Mouse (Mus musculus): ENCODE results near the gene Car11. TPM values are rescaled to one million over a fixed set of nuclear protein-coding genes. Genes with fewer than 3 reads are reported as not detected.

Car11 gene
- total and polyA plus RNA-seq, 3 experiments = 0.16 to 3.5 (median 0.78) TPM

GRCm38 (mm10) chr7:45666161-45666560 lies 33.5 kb upstream of the Car11 start, which contains the start of gene Fut2:
Gene Fut2, minus strand, starts transcription at chr7:45666394.
- Histone ChIP-seq H3K36me3 (replicated peaks) (no peaks in the 10 kb centered on the region), H3K27me3 (ENCODE audit: insufficient read depth, low read length) (peaks cover 34% of the 10 kb centered on the region), H3K4me3 (ENCODE audit: low read depth, low read length) (no peak within 1 kb of the TSS), H3K9me3 (replicated peaks) (0 out of 2 replicates have a peak, but pooled peaks cover 3% of the 10 kb centered on the region), H3K4me1 (ENCODE audit: insufficient read depth, low read depth, low read length) (no peaks in the 10 kb centered on the region)
- ATAC-seq (ENCODE audit: extremely low read depth, insufficient number of reproducible peaks, low FRiP score, poor library complexity, severe bottlenecking) = no peak
- TF ChIP-seq GATA1 (IDR thresholded peaks at IDR 0.05; ENCODE audit: borderline replicate concordance, low read length) (no peak), GATA2 (IDR thresholded peaks at IDR 0.05; ENCODE audit: borderline replicate concordance, low read depth, low read length) (no peak), POLR2AphosphoS5 (IDR thresholded peaks at IDR 0.05; ENCODE audit: insufficient replicate concordance, low read depth, low read length) (no peak), CTCF (IDR thresholded peaks at IDR 0.05; ENCODE audit: low read depth, low read length) (no peak), TAL1 (conservative IDR thresholded peaks at IDR 0.05; ENCODE audit: low read depth, low read length) (no peak)
- no peak for DNase-seq (ENCODE audit: low spot score)

DNA sequence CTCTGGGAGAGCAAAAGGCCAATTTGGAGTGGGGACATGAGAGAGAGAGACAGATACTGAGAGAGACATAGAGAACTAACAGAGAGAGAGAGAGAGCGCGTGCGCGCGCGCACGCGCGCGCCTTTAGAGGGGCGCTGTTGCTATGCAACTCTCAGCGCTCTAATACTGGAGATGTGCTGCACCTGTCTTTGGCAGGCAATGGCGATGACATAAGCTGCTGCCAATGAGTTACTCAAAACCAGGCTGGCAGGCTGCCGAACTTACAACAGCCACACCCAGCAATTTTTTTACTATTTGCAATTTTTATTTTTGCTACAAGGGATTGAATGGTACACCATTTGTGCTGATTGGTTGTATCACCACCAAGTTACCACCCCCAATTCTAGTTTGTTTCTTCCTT lies 31.9 kb upstream of the Car11 start:
- DNase-seq (ENCODE audit: low spot score) = no peak
- Histone ChIP-seq H3K27me3 (ENCODE audit: insufficient read depth, low read length) (peaks cover 43% of the 10 kb centered on the region), H3K9me3 (replicated peaks) (0 out of 2 replicates have a peak, but pooled peaks cover 3% of the 10 kb centered on the region), H3K4me1 (ENCODE audit: insufficient read depth, low read depth, low read length) (no peaks in the 10 kb centered on the region), H3K36me3 (replicated peaks) (no peaks in the 10 kb centered on the region), H3K4me3 (ENCODE audit: low read depth, low read length) (no peak overlapping the region)
- TF ChIP-seq POLR2AphosphoS5 (IDR thresholded peaks at IDR 0.05; ENCODE audit: insufficient replicate concordance, low read depth, low read length) (no peak), GATA1 (IDR thresholded peaks at IDR 0.05; ENCODE audit: borderline replicate concordance, low read length) (no peak)
- ATAC-seq (ENCODE audit: extremely low read depth, insufficient number of reproducible peaks, low FRiP score, poor library complexity, severe bottlenecking) = no peak

DNA sequence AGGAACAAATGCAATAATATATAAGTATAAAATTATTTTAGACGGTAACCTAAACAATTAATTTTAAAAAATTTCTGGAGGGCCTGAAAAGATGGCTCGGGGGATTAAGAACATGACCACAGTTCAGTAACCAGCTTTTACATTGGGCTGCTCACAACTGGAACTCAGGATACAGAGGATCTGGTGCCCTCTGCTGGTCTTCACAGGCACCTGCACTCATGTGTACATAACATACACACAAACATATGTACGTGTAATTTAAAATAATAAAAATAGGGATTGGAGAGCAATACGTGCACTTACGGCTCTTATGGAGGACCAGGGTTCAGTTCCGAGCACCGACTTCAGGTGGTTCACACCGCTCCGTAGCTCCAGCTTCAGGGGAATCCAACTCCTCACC lies 30.7 kb upstream of the Car11 start:
- Histone ChIP-seq H3K27me3 (ENCODE audit: insufficient read depth, low read length) (peaks cover 45% of the 10 kb centered on the region), H3K9me3 (replicated peaks) (0 out of 2 replicates have a peak, but pooled peaks cover 3% of the 10 kb centered on the region), H3K4me1 (ENCODE audit: insufficient read depth, low read depth, low read length) (no peaks in the 10 kb centered on the region), H3K4me3 (ENCODE audit: low read depth, low read length) (no peak overlapping the region), H3K36me3 (replicated peaks) (no peaks in the 10 kb centered on the region)
- DNase-seq (ENCODE audit: low spot score) (no peak), ATAC-seq (ENCODE audit: extremely low read depth, insufficient number of reproducible peaks, low FRiP score, poor library complexity, severe bottlenecking) (no peak)
- TF ChIP-seq CTCF (IDR thresholded peaks at IDR 0.05; ENCODE audit: low read depth, low read length) = no peak
- no peak for TF ChIP-seq TAL1 (conservative IDR thresholded peaks at IDR 0.05; ENCODE audit: low read depth, low read length)
- no peak for TF ChIP-seq GATA2 (IDR thresholded peaks at IDR 0.05; ENCODE audit: borderline replicate concordance, low read depth, low read length)
- no peak for TF ChIP-seq GATA1 (IDR thresholded peaks at IDR 0.05; ENCODE audit: borderline replicate concordance, low read length)
- no peak for TF ChIP-seq POLR2AphosphoS5 (IDR thresholded peaks at IDR 0.05; ENCODE audit: insufficient replicate concordance, low read depth, low read length)

- H3K4me1 ChIP-seq (ENCODE audit: insufficient read depth, low read depth, low read length) = peaks cover 36% of the 10 kb centered on the region
- H3K36me3 ChIP-seq (replicated peaks) = no peaks in the 10 kb centered on the region
- H3K9me3 ChIP-seq (replicated peaks) = no peaks in the 10 kb centered on the region
- peaks cover 47% of the 10 kb centered on the region for H3K27me3 ChIP-seq (ENCODE audit: insufficient read depth, low read length)
- DNase-seq (ENCODE audit: low spot score) (no peak), ATAC-seq (ENCODE audit: extremely low read depth, insufficient number of reproducible peaks, low FRiP score, poor library complexity, severe bottlenecking) (no peak)
- TF ChIP-seq TAL1 (conservative IDR thresholded peaks at IDR 0.05; ENCODE audit: low read depth, low read length) (no peak), CTCF (IDR thresholded peaks at IDR 0.05; ENCODE audit: low read depth, low read length) (no peak), GATA2 (IDR thresholded peaks at IDR 0.05; ENCODE audit: borderline replicate concordance, low read depth, low read length) (no peak), GATA1 (IDR thresholded peaks at IDR 0.05; ENCODE audit: borderline replicate concordance, low read length) (no peak), POLR2AphosphoS5 (IDR thresholded peaks at IDR 0.05; ENCODE audit: insufficient replicate concordance, low read depth, low read length) (no peak)
- H3K4me3 ChIP-seq (ENCODE audit: low read depth, low read length) = no peak overlapping the region
Measured at GRCm38 (mm10) chr7:45677627-45678295, 21.9 kb upstream of the Car11 start.

DNA sequence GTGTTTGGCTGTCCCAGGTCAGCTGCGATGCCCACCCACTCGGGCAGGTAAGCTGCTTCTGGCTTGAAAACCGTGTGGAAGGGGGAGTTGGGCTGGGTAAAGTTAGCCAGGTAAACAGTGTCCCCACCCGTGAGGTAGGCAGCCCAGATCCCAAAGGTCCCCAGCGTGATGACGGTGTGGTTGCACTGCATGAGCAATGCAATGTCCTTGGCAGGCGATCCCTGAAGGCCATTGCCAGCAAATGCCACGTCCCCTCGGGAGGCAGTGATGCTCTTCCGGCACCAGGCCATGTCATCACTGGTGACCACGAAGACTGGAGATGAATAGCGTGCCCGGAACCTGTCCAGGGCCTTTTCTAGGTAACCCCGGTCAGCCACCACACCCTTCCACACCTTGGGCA lies 21.1 kb upstream of the Car11 start:
- Histone ChIP-seq H3K4me3 (ENCODE audit: low read depth, low read length) (no peak overlapping the region), H3K36me3 (replicated peaks) (no peaks in the 10 kb centered on the region), H3K9me3 (replicated peaks) (no peaks in the 10 kb centered on the region), H3K4me1 (ENCODE audit: insufficient read depth, low read depth, low read length) (peaks cover 44% of the 10 kb centered on the region), H3K27me3 (ENCODE audit: insufficient read depth, low read length) (peaks cover 41% of the 10 kb centered on the region)
- no peak for TF ChIP-seq GATA2 (IDR thresholded peaks at IDR 0.05; ENCODE audit: borderline replicate concordance, low read depth, low read length)
- TF ChIP-seq GATA1 (IDR thresholded peaks at IDR 0.05; ENCODE audit: borderline replicate concordance, low read length) = no peak
- no peak for TF ChIP-seq TAL1 (conservative IDR thresholded peaks at IDR 0.05; ENCODE audit: low read depth, low read length)
- no peak for TF ChIP-seq CTCF (IDR thresholded peaks at IDR 0.05; ENCODE audit: low read depth, low read length)
- TF ChIP-seq POLR2AphosphoS5 (IDR thresholded peaks at IDR 0.05; ENCODE audit: insufficient replicate concordance, low read depth, low read length) = no peak
- DNase-seq (ENCODE audit: low spot score) (no peak), ATAC-seq (ENCODE audit: extremely low read depth, insufficient number of reproducible peaks, low FRiP score, poor library complexity, severe bottlenecking) (no peak)

GRCm38 (mm10) chr7:45679966-45680621 lies 19.5 kb upstream of the Car11 start:
- no peak for DNase-seq (ENCODE audit: low spot score)
- Histone ChIP-seq H3K4me1 (ENCODE audit: insufficient read depth, low read depth, low read length) (peaks cover 50% of the 10 kb centered on the region), H3K4me3 (ENCODE audit: low read depth, low read length) (no peak overlapping the region)

More at GRCm38 (mm10) chr7:45679966-45680621, 19.5 kb upstream of the Car11 start:
- no peak for TF ChIP-seq CTCF (IDR thresholded peaks at IDR 0.05; ENCODE audit: low read depth, low read length)
- no peak for TF ChIP-seq GATA2 (IDR thresholded peaks at IDR 0.05; ENCODE audit: borderline replicate concordance, low read depth, low read length)
- TF ChIP-seq POLR2AphosphoS5 (IDR thresholded peaks at IDR 0.05; ENCODE audit: insufficient replicate concordance, low read depth, low read length) = no peak
- TF ChIP-seq GATA1 (IDR thresholded peaks at IDR 0.05; ENCODE audit: borderline replicate concordance, low read length) = no peak
- TF ChIP-seq TAL1 (conservative IDR thresholded peaks at IDR 0.05; ENCODE audit: low read depth, low read length) = no peak
- H3K9me3 ChIP-seq (replicated peaks) = no peaks in the 10 kb centered on the region
- H3K36me3 ChIP-seq (replicated peaks) = no peaks in the 10 kb centered on the region
- peaks cover 44% of the 10 kb centered on the region for H3K27me3 ChIP-seq (ENCODE audit: insufficient read depth, low read length)
- ATAC-seq (ENCODE audit: extremely low read depth, insufficient number of reproducible peaks, low FRiP score, poor library complexity, severe bottlenecking) = no peak
